Mouse (Mus musculus) limb, embryonic 10.5 days (tissue): Measurements from ENCODE around the gene Zfp280d. TPM values are rescaled to one million over a fixed set of nuclear protein-coding genes. Genes with fewer than 3 reads are reported as not detected.

Source experiments
- DNase-seq: peaks from one replicate; pipeline ENCODE4 v3.0.0-alpha.2; 2017; ENCODE audit warnings: low spot score
- H3K27ac ChIP-seq: fragments of 300-500 bp; sonication (generic); 2 replicates; pipeline ENCODE4 v1.5.1; 2016; ENCODE audit warnings: mild to moderate bottlenecking
- H3K27me3 ChIP-seq: fragments of 300-500 bp; sonication (generic); 2 replicates; pipeline ENCODE4 v1.6.1; 2016; ENCODE audit warnings: low read depth, mild to moderate bottlenecking; ENCODE audit not compliant: poor library complexity, severe bottlenecking
- H3K36me3 ChIP-seq: fragments of 300-500 bp; sonication (generic); 2 replicates; pipeline ENCODE4 v1.6.1; 2016; ENCODE audit warnings: mild to moderate bottlenecking, moderate library complexity
- H3K4me1 ChIP-seq: fragments of 300-500 bp; sonication (generic); 2 replicates; pipeline ENCODE4 v1.6.1; 2016
- H3K4me3 ChIP-seq: fragments of 300-500 bp; sonication (generic); 2 replicates; pipeline ENCODE4 v1.5.1; 2016; ENCODE audit warnings: mild to moderate bottlenecking, moderate library complexity
- H3K9me3 ChIP-seq: fragments of 300-500 bp; sonication (generic); replicated peaks from 2 replicates; pipeline ENCODE4 v1.6.1; 2016; ENCODE audit warnings: mild to moderate bottlenecking
- WGBS: fragments of 180-500 bp; shearing (Covaris S2); methylation state at CpG from one replicate; pipeline ENCODE4 v1.1.7; 2016; 5-methylcytosine and 5-hydroxymethylcytosine counted together
- polyA plus RNA-seq: library from polyadenylated mRNA; unstranded; fragments of >200 nt; fragmentation: Nextera tagmentation; extraction: Ambion mirVana; gene quantifications from 2 replicates; pipeline ENCODE4 v1.2.1, GENCODE M21; 2016

Zfp280d gene
- 43.2 and 51.8 TPM in 2 replicates for polyA plus RNA-seq

- H3K4me1 ChIP-seq: peaks cover 17% of the 10 kb centered on the region
- WGBS: 1% methylated on average over 54 of the region's 57 CpGs
These were observed at the start of gene Zfp280d for GRCm38 (mm10) chr9:72274677-72275076. Gene Zfp280d, plus strand, starts transcription at chr9:72274860.

GRCm38 (mm10) chr9:72226536-72226935, 48.1 kb upstream of the Zfp280d start:
- Histone ChIP-seq H3K36me3 (no peaks in the 10 kb centered on the region), H3K27me3 (no peaks in the 10 kb centered on the region), H3K4me1 (no peaks in the 10 kb centered on the region), H3K27ac (no peak overlapping the region), H3K4me3 (no peak overlapping the region), H3K9me3 (no peaks in the 10 kb centered on the region)
- no peak for DNase-seq
- 90% methylated on average over 6 of the region's 6 CpGs for WGBS

More at GRCm38 (mm10) chr9:72274677-72275076, at the start of gene Zfp280d:
- Histone ChIP-seq H3K9me3 (no peaks in the 10 kb centered on the region; the same call in 1 of the 2 replicates), H3K36me3 (peaks cover 3% of the 10 kb centered on the region; the same call in 1 of the 2 replicates), H3K4me3 (peak within 1 kb of the TSS; percentile 77), H3K27me3 (no peaks in the 10 kb centered on the region), H3K27ac (peak within 1 kb of the TSS; percentile 99)
- peak; percentile 92 for DNase-seq

DNA sequence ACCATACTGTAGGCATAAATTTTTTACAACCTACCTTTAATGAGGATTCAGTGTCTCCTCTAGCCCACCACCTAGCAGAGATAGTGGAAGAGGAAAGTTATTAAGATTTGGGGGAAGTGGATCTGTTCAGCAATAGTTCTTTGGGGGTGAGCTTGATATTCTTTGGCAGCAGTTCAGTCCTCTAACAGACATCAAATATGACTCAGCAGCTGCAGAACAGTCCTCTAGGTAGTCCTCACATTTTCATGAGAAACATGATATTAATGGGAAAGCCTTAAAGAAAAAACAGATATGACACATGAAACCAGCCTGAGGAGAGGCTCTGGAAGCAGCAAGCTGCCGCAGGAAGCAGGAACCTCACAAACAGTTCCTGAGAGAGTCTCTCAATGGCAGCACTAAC, 22.0 kb upstream of the Zfp280d start:
- Histone ChIP-seq H3K9me3 (no peaks in the 10 kb centered on the region), H3K27ac (no peak overlapping the region), H3K4me1 (no peaks in the 10 kb centered on the region), H3K36me3 (no peaks in the 10 kb centered on the region), H3K4me3 (no peak overlapping the region), H3K27me3 (no peaks in the 10 kb centered on the region)
- no peak for DNase-seq
- WGBS: 97% methylated on average over 1 of the region's 1 CpGs

DNA sequence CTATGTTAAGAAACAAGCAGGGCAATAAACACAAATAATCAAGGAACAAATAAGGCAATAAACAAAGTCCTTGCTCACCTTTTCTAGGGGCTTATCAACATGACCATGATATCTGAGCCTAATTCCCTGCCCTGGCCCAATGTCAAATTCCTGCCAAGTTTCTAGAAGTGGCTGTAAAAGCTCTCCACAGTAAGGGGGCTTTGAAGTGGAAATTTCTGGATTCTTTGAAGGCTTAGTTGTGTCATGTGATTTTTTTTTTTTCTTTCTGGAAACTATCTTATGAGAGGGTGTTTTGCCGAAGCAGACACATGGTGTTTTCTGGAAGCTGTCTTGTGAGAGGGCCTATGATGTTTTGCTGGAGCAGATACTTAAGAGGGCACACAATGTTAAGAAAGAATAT, 19.4 kb upstream of the Zfp280d start:
- H3K4me3 ChIP-seq: no peak overlapping the region
- no peaks in the 10 kb centered on the region for H3K4me1 ChIP-seq
- no peaks in the 10 kb centered on the region for H3K27me3 ChIP-seq
- H3K27ac ChIP-seq: no peak overlapping the region
- no peaks in the 10 kb centered on the region for H3K9me3 ChIP-seq
- DNase-seq: no peak
- H3K36me3 ChIP-seq: no peaks in the 10 kb centered on the region
- 94% methylated on average over 1 of the region's 1 CpGs for WGBS

DNA sequence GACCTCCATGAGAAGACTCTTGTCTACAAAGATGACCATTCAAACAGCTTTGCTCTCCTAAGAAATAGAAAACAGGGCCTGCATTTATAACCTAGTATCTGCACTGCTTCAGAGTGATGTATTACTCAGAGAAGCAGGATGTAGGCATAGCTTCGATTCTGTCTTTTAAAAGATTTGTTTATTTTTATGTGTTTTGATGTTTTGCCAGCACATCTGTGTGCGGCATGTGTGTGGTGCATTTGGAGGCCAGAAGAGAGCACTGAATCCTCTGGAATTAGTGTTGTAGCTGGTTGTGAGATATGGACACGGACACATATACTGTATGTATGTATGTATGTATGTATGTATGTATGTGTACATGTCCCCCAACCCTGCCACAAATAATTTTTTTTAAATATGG, 18.0 kb upstream of the Zfp280d start:
- WGBS: 88% methylated on average over 3 of the region's 3 CpGs
- Histone ChIP-seq H3K27ac (no peak overlapping the region), H3K36me3 (no peaks in the 10 kb centered on the region), H3K9me3 (no peaks in the 10 kb centered on the region), H3K4me1 (no peaks in the 10 kb centered on the region), H3K27me3 (no peaks in the 10 kb centered on the region), H3K4me3 (no peak overlapping the region)
- no peak for DNase-seq

- no peak for DNase-seq
- H3K27me3 ChIP-seq: no peaks in the 10 kb centered on the region
- no peaks in the 10 kb centered on the region for H3K36me3 ChIP-seq
- H3K4me1 ChIP-seq: 0 out of 2 replicates have a peak, but pooled peaks cover 2% of the 10 kb centered on the region
- no peak overlapping the region for H3K27ac ChIP-seq
- 34% methylated on average over 7 of the region's 7 CpGs for WGBS
- H3K9me3 ChIP-seq: 0 out of 2 replicates have a peak, but pooled peaks cover 3% of the 10 kb centered on the region
- H3K4me3 ChIP-seq: no peak overlapping the region
These were observed 14.3 kb upstream of the Zfp280d start for GRCm38 (mm10) chr9:72260337-72260736.

GRCm38 (mm10) chr9:72264859-72265258, 9.8 kb upstream of the Zfp280d start:
- H3K27me3 ChIP-seq: no peaks in the 10 kb centered on the region
- 0 out of 2 replicates have a peak, but pooled peaks cover 3% of the 10 kb centered on the region for H3K9me3 ChIP-seq
- H3K36me3 ChIP-seq: no peaks in the 10 kb centered on the region
- 82% methylated on average over 3 of the region's 3 CpGs for WGBS
- 0 out of 2 replicates have a peak, but pooled peaks cover 2% of the 10 kb centered on the region for H3K4me1 ChIP-seq
- DNase-seq: no peak
- H3K27ac ChIP-seq: no peak overlapping the region
- no peak overlapping the region for H3K4me3 ChIP-seq

- no peak for DNase-seq
- Histone ChIP-seq H3K9me3 (no peaks in the 10 kb centered on the region; the same call in 1 of the 2 replicates), H3K4me3 (no peak overlapping the region), H3K27me3 (no peaks in the 10 kb centered on the region), H3K36me3 (no peaks in the 10 kb centered on the region), H3K27ac (no peak overlapping the region), H3K4me1 (peaks cover 4% of the 10 kb centered on the region)
- WGBS: 96% methylated on average over 1 of the region's 1 CpGs
These were observed 4.5 kb upstream of the Zfp280d start for GRCm38 (mm10) chr9:72270146-72270545.

- no peaks in the 10 kb centered on the region for H3K27me3 ChIP-seq
- WGBS: 79% methylated on average over 7 of the region's 7 CpGs
- no peak overlapping the region for H3K27ac ChIP-seq
These were observed 832 bp upstream of the Zfp280d start for GRCm38 (mm10) chr9:72273646-72274410.

DNA sequence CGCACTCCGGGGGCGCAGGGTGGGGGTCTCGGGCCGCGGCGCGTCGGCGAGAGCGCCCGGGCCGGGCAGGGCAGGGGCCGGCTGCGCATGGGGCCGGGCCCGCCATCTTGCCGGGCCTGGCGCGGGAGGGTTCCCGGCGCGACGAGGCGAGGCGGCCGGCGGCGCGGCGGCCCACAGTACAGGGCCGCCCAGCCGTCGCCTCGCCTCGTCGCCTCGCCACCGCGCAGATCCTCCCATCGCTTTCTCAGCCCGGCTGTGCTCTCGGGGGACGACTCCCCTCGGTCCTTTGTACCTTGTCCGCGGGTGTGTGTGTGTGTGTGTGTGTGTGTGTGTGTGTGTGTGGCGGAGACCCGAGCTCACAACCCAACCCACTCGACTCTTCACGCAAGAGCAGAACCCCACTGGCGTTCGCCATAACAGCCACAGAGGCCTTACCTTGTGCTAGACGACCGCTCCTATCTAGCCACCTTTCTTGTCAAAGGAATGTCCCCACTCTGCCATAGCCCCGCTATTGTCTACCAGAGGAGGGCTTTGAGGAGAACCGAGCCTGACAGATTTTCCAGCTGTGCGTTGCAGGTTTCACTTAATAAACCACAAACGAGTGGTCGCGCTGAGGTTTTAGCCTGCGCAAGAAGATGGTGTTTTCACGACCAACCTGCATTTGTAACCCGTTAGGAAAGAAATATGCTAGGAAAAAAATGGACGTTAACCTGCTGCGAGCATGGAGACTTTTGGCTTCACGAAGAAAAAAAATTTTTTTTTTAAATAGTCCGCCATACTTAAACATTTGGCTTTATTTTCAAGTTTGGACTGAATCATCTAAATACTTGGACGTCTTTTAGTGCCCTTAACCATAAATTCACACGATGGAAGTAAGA, 680 bp downstream of the Zfp280d start:
- DNase-seq: peak; percentile 76
- H3K9me3 ChIP-seq: no peaks in the 10 kb centered on the region; the same call in 1 of the 2 replicates
- 2% methylated on average over 70 of the region's 70 CpGs for WGBS
- H3K27me3 ChIP-seq: no peaks in the 10 kb centered on the region
- peaks cover 17% of the 10 kb centered on the region for H3K4me1 ChIP-seq
- H3K27ac ChIP-seq: peak overlapping the region; percentile 99
- H3K36me3 ChIP-seq: peaks cover 9% of the 10 kb centered on the region
- H3K4me3 ChIP-seq: peak overlapping the region; percentile 77

More at GRCm38 (mm10) chr9:72273646-72274410, 832 bp upstream of the Zfp280d start:
- Histone ChIP-seq H3K4me1 (peaks cover 17% of the 10 kb centered on the region), H3K9me3 (no peaks in the 10 kb centered on the region; the same call in 1 of the 2 replicates), H3K36me3 (peaks cover 3% of the 10 kb centered on the region; the same call in 1 of the 2 replicates), H3K4me3 (no peak overlapping the region)
- no peak for DNase-seq

GRCm38 (mm10) chr9:72275979-72276500, 1.4 kb downstream of the Zfp280d start:
- H3K36me3 ChIP-seq: peaks cover 13% of the 10 kb centered on the region
- no peaks in the 10 kb centered on the region for H3K27me3 ChIP-seq
- no peak for DNase-seq
- peak overlapping the region; percentile 77 for H3K4me3 ChIP-seq
- no peaks in the 10 kb centered on the region; the same call in 1 of the 2 replicates for H3K9me3 ChIP-seq
- peaks cover 17% of the 10 kb centered on the region for H3K4me1 ChIP-seq
- 59% methylated on average over 8 of the region's 8 CpGs for WGBS
- H3K27ac ChIP-seq: peak overlapping the region; percentile 99

- Histone ChIP-seq H3K36me3 (peaks cover 19% of the 10 kb centered on the region), H3K4me3 (0 out of 2 replicates have a peak overlapping the region, but pooled peaks have one; percentile 77), H3K4me1 (peaks cover 17% of the 10 kb centered on the region), H3K27ac (no peak overlapping the region), H3K9me3 (no peaks in the 10 kb centered on the region; the same call in 1 of the 2 replicates), H3K27me3 (no peaks in the 10 kb centered on the region)
- DNase-seq: no peak
These were observed 2.3 kb downstream of the Zfp280d start for GRCm38 (mm10) chr9:72276941-72277340.
